Mouse (Mus musculus) spleen, adult 2 months (tissue): ENCODE measurements around the gene Kras. TPM values are rescaled to one million over a fixed set of nuclear protein-coding genes. Genes with fewer than 3 reads are reported as not detected.

ENCODE experiments used
- DNase-seq, 2 experiments: peaks; one replicate each; pipeline versions ENCODE4 v3.0.0 to v3.0.0-alpha.2; 2012 to 2021; ENCODE audit warnings: low spot score in 2 of 2, low read depth in 1 of 2
- H3K27ac ChIP-seq: fragments of 200-500 bp; 2 replicates; pipeline ENCODE4 v1.5.1; 2012; ENCODE audit warnings: low read length, inconsistent platforms; ENCODE audit not compliant: insufficient read depth
- H3K27me3 ChIP-seq: fragments of 200-500 bp; 2 replicates; pipeline ENCODE4 v1.6.1; 2012; ENCODE audit warnings: mild to moderate bottlenecking, moderate library complexity, low read length, inconsistent platforms; ENCODE audit not compliant: control insufficient read depth, insufficient read depth
- H3K36me3 ChIP-seq: fragments of 200-500 bp; 2 replicates; pipeline ENCODE4 v1.6.1; 2012; ENCODE audit warnings: mild to moderate bottlenecking, low read length, inconsistent platforms; ENCODE audit not compliant: control insufficient read depth, insufficient read depth
- H3K4me1 ChIP-seq: fragments of 200-500 bp; 2 replicates; pipeline ENCODE4 v1.6.1; 2011; ENCODE audit warnings: inconsistent platforms; ENCODE audit not compliant: control insufficient read depth, insufficient read depth, insufficient read length
- H3K4me3 ChIP-seq: fragments of 200-500 bp; 2 replicates; pipeline ENCODE4 v1.5.1; 2011; ENCODE audit warnings: mild to moderate bottlenecking, inconsistent platforms; ENCODE audit not compliant: insufficient read depth, insufficient read length; ENCODE audit errors: extremely low read depth
- CTCF ChIP-seq: fragments of 200-500 bp; IDR thresholded peaks from 2 replicates; pipeline ENCODE4 v1.5.1; 2011; ENCODE audit warnings: mild to moderate bottlenecking, inconsistent platforms; ENCODE audit not compliant: insufficient read depth, insufficient read length, insufficient replicate concordance; ENCODE audit errors: extremely low read depth
- POLR2A ChIP-seq: fragments of 200-500 bp; IDR thresholded peaks from 2 replicates; pipeline ENCODE4 v1.6.1; 2011; ENCODE audit warnings: low read depth, low read length, inconsistent platforms
- WGBS: fragments of 180-500 bp; shearing (Covaris S2); methylation state at CpG from one replicate; pipeline ENCODE4 v1.1.7; 2018; 5-methylcytosine and 5-hydroxymethylcytosine counted together
- polyA plus RNA-seq: library from polyadenylated mRNA; depleted of rRNA; stranded (reverse); fragments of >200 nt; gene quantifications from 2 replicates; pipeline ENCODE4 v1.2.3, GENCODE M21; 2012; rRNA removed

The Kras gene
- polyA plus RNA-seq, 1 experiment: 11.1 TPM

GRCm38 (mm10) chr6:145175571-145175981 is 74.5 kb downstream of the Kras start:
- Histone ChIP-seq H3K36me3 (peaks cover 35% of the 10 kb centered on the region), H3K4me3 (no peak overlapping the region), H3K27me3 (no peaks in the 10 kb centered on the region), H3K27ac (no peak overlapping the region), H3K4me1 (no peaks in the 10 kb centered on the region)
- TF ChIP-seq POLR2A (no peak), CTCF (no peak)
- WGBS: 78% methylated on average over 9 of the region's 9 CpGs
- no peak for DNase-seq

DNA sequence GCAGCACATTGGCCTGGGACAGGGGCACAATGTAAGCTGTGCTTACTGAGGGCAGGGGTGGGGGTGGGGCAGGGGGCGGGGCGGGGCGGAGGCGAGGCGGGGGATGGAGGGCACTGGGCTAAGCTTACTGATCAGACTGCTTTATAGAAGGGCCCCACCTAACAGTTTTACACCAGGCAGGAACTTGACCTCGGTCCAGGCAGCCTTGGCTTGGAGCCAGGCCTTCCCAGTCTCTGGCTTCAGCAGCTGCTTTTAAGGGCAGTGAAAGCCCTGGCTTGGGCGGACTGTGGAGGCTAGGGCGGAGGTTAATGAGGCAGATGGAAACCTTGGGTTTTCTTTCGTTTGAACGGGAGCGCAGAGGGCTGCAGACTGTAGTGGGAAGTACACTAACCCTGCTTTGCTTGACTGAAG is 76.3 kb downstream of the Kras start:
- no peak overlapping the region for H3K4me3 ChIP-seq
- H3K36me3 ChIP-seq: peaks cover 37% of the 10 kb centered on the region
- WGBS: 75% methylated on average over 11 of the region's 11 CpGs
- TF ChIP-seq POLR2A (no peak), CTCF (no peak)
- no peaks in the 10 kb centered on the region for H3K27me3 ChIP-seq
- no peak for DNase-seq
- H3K4me1 ChIP-seq: no peaks in the 10 kb centered on the region
- H3K27ac ChIP-seq: no peak overlapping the region

DNA sequence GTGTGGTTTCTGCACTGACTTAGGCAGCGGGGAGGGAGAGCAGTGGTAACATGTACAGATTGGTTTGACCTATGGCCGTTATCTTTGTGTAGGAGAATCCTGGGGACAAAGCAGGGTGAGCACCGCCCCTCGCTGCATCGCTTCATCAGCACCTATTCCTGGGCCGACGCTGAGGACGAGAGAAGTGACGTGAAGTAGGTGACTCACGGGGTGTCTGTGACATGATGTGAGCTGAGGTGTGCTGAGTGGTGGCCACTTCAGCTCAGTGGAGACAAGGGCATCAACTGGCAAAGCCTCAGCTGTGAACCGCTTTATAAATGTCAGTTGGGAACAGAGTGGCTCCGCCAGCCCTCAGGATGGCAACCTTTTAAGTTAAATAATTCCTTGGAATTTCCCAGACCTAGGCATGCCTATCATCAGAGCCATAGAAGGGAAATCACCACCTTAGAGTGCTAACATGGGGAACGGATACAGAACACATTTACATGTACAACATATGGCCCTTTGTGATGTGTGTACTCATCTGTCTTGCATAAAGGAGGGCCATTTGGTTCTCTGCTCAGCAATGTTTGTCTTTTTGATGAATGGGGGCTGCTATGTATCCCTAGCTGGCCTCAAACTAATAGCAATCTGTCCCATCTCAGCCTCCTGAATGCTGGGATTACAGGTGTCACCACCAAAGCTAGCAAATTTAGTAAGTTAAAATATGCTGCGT is 78.0 kb downstream of the Kras start:
- no peak for DNase-seq
- 94% methylated on average over 14 of the region's 14 CpGs for WGBS
- H3K36me3 ChIP-seq: peaks cover 41% of the 10 kb centered on the region
- H3K4me3 ChIP-seq: no peak overlapping the region
- H3K4me1 ChIP-seq: no peaks in the 10 kb centered on the region
- TF ChIP-seq CTCF: no peak
- TF ChIP-seq POLR2A: no peak
- no peaks in the 10 kb centered on the region for H3K27me3 ChIP-seq
- no peak overlapping the region for H3K27ac ChIP-seq

Other genes with a start within 250 kb of the Kras start
- 0.32 and 0.33 TPM in 2 replicates for gene Bcat1, start 174.1 kb downstream of the Kras start, polyA plus RNA-seq
- 120 and 145 TPM in 2 replicates for gene Lrmp, start 134.6 kb downstream of the Kras start, polyA plus RNA-seq
- 0.09 and 0.16 TPM in 2 replicates for gene Casc1, start 39.2 kb downstream of the Kras start, polyA plus RNA-seq
- gene Etfrf1, start 39.1 kb downstream of the Kras start, polyA plus RNA-seq: 1.5 and 2.3 TPM in 2 replicates